Mouse (Mus musculus) colon, adult 2 months (tissue): Measurements from ENCODE around the gene Cacfd1. TPM values are rescaled to one million over a fixed set of nuclear protein-coding genes. Genes with fewer than 3 reads are reported as not detected.

Experiments
- polyA plus RNA-seq: library from polyadenylated mRNA; depleted of rRNA; stranded (reverse); fragments of >200 nt; gene quantifications from 2 replicates; pipeline ENCODE4 v1.2.3, GENCODE M21; 2012; rRNA removed

The Cacfd1 gene
- polyA plus RNA-seq, result 65.8 and 67.4 TPM in 2 replicates

GRCm38 (mm10) chr2:27009714-27010244, at the start of gene Cacfd1:
Gene Cacfd1, plus strand, starts transcription at chr2:27009926.

DNA sequence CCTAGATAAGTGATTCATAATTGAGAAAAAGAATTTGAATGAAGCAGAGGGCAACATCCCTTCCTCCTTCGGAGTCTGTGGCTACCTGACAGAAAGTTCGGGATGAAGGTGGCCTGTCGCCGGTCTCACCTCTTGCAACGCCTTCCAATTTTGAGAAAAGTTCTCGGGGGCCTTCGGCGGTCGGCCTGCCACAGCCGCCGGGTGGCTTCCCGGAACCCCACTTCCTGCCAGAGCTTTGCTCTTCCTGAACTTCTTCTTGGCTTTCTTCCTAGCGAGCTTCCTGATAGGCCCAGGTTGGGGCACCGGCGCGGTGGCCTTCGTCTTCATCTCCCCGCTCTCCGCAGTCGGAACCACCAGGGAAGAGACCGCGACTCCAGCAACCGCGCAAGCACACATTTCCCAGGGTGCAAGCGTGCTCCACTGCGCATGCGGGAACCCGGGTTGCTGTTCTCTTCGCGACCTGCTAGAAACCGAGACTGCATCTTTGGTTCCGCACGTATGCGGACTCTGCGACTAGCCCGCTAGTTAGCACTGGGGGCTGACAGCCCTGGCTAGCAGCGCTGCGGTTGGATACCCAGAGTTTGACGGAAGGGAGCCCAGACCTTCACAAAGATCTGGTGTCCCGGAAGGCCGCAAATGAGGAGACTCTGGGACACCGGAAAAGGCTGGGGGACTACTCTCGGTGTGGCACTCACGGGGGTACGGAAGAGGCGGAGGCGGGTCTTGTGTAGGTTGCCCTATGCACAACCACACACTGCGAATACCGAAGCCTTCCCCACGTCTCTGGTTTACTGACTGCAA, 45.6 kb upstream of the Cacfd1 start, which contains the start of gene Rexo4:
Gene Rexo4 (minus strand): TSS at position 464 of the 801 bp plus-strand sequence.

DNA sequence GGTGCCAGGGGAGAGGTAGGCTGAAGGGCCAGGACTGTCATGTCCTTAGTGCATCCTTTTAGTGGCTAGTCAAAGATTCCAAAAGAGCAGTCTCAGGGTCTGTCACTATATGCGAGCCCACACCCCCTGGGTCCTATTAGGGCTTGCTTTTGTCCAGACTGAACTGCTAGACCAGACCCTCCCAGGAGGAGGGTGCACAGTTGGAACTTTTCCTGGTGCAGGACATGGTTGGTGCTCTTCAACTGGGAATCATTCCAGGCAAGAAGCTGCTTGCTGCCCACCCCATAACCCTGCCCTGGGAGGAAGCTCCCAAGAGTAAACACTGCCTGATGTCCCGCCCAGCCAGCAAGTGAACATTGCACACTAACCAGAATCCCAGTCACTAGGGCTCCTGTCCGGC, 36.6 kb upstream of the Cacfd1 start, which contains the start of gene Adamts13:
Gene Adamts13 (plus strand): TSS at position 301 of the 400 bp plus-strand sequence.

DNA sequence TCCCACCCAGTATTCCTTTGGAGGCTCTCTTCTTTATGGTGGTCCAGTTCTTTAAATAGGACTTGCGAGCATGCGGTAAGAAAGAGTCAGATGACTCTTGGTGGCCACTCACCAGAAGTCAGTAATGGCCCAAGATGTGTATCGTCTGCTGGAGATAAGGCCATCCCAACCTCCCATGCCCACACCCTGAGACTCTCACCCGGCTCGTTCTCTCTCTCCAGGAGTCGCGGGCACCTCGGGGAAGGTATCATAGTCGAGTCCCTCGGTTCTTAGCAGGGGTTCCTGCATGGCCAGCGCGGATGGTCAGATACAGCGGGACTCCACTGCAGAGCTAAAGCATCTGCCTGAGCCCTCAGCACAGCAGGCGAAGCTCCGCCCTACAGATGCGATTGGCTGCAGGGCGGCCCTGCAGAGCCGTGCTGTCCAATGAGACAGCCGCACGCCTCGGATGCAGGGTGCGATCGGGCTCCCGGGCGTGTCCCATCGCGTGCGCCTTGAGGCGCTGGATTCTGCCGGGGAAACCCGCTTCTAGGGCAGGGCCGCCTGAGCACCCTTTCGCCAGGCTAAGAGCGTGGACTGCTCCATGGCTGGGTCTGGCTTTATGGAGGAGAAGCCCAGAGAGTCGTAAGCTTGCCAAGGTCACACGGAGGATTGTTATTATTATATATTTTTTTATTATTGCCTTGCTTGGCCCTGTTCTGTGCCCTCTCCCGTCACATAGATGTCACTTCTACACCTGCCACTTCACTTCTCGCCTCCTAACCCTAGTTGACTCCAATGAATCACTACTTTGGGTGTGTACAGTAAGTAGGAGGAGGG, 18.1 kb downstream of the Cacfd1 start, which contains the start of gene Slc2a6:
Gene Slc2a6 (minus strand): TSS at position 381 of the 819 bp plus-strand sequence.

Other genes with a start within 250 kb of the Cacfd1 start
- 8.0 and 11.1 TPM in 2 replicates for gene Abo, start 144.9 kb upstream of the Cacfd1 start, polyA plus RNA-seq
- gene Surf6, start 107.0 kb upstream of the Cacfd1 start, polyA plus RNA-seq, result 9.8 and 12.0 TPM in 2 replicates
- gene Med22, start 99.2 kb upstream of the Cacfd1 start, polyA plus RNA-seq, result 28.2 and 31.3 TPM in 2 replicates
- 592 and 833 TPM in 2 replicates for gene Rpl7a, start 99.2 kb upstream of the Cacfd1 start, polyA plus RNA-seq
- 14.6 and 17.4 TPM in 2 replicates for gene Surf2, start 93.6 kb upstream of the Cacfd1 start, polyA plus RNA-seq
- 72.4 and 73.6 TPM in 2 replicates for gene Surf1, start 93.4 kb upstream of the Cacfd1 start, polyA plus RNA-seq
- gene Surf4, start 76.0 kb upstream of the Cacfd1 start, polyA plus RNA-seq, result 328 and 351 TPM in 2 replicates
- gene Stkld1, start 75.9 kb upstream of the Cacfd1 start, polyA plus RNA-seq, result not detected in 2 replicates
- gene Rexo4, start 45.5 kb upstream of the Cacfd1 start, polyA plus RNA-seq, result 14.1 and 14.4 TPM in 2 replicates
- gene Adamts13, start 36.5 kb upstream of the Cacfd1 start, polyA plus RNA-seq, result 0.88 and 1.7 TPM in 2 replicates
- gene Slc2a6, start 18.1 kb downstream of the Cacfd1 start, polyA plus RNA-seq, result 5.1 and 7.4 TPM in 2 replicates
- 0.15 TPM in 1 of 2 replicates, not detected in the other for gene Mymk, start 62.3 kb downstream of the Cacfd1 start, polyA plus RNA-seq
- 2.7 and 2.9 TPM in 2 replicates for gene Adamtsl2, start 69.5 kb downstream of the Cacfd1 start, polyA plus RNA-seq
- 0.10 and 0.35 TPM in 2 replicates for gene Fam163b, start 132.6 kb downstream of the Cacfd1 start, polyA plus RNA-seq
- gene Dbh, start 155.3 kb downstream of the Cacfd1 start, polyA plus RNA-seq, result 4.7 and 7.2 TPM in 2 replicates
- 9.7 and 14.3 TPM in 2 replicates for gene Sardh, start 238.4 kb downstream of the Cacfd1 start, polyA plus RNA-seq